Mouse (Mus musculus) heart, embryonic 14.5 days (tissue): ENCODE measurements around the gene AC141477.1. TPM values are rescaled to one million over a fixed set of nuclear protein-coding genes. Genes with fewer than 3 reads are reported as not detected.

Experiments used
- ATAC-seq: fragments of 200-750 bp; cut with Nextera tagmentation; 2 replicates; pipeline ENCODE4 v1.8.0; 2017; ENCODE audit warnings: low read depth, moderate TSS enrichment; ENCODE audit not compliant: insufficient number of reproducible peaks, insufficient read depth, low FRiP score
- H3K27ac ChIP-seq, 2 experiments: fragments of 200-500 bp in 1 of 2; fragments of 300-500 bp in 1 of 2; sonication (generic) in 1 of 2; replicated peaks in 1 of 2; 2 replicates each; pipeline ENCODE4 v1.5.1; 2012 to 2014; ENCODE audit warnings: low read depth in 2 of 2, low read length in 2 of 2, control low read depth in 1 of 2, mild to moderate bottlenecking in 1 of 2, mixed read lengths in 1 of 2; ENCODE audit not compliant: control insufficient read depth in 1 of 2, insufficient read depth in 1 of 2
- H3K27me3 ChIP-seq: fragments of 300-500 bp; sonication (generic); 2 replicates; pipeline ENCODE4 v1.6.1; 2014; ENCODE audit warnings: mild to moderate bottlenecking, low read length, control low read depth; ENCODE audit not compliant: control insufficient read depth, insufficient read depth
- H3K36me3 ChIP-seq: fragments of 300-500 bp; sonication (generic); 2 replicates; pipeline ENCODE4 v1.6.1; 2014; ENCODE audit warnings: mild to moderate bottlenecking, control low read depth, low read length, mixed read lengths; ENCODE audit not compliant: control insufficient read depth, insufficient read depth
- H3K4me1 ChIP-seq, 2 experiments: fragments of 200-500 bp in 1 of 2; fragments of 300-500 bp in 1 of 2; sonication (generic) in 1 of 2; 2 replicates each; pipeline ENCODE4 v1.6.1; 2012 to 2014; ENCODE audit warnings: low read length in 2 of 2, control low read depth in 1 of 2, mixed read lengths in 1 of 2; ENCODE audit not compliant: control insufficient read depth in 2 of 2, insufficient read depth in 2 of 2
- H3K4me2 ChIP-seq: fragments of 300-500 bp; sonication (generic); 2 replicates; pipeline ENCODE4 v1.6.1; 2014; ENCODE audit warnings: mild to moderate bottlenecking, low read length
- H3K4me3 ChIP-seq, 2 experiments: fragments of 200-500 bp in 1 of 2; fragments of 300-500 bp in 1 of 2; sonication (generic) in 1 of 2; 2 replicates each; pipeline ENCODE4 v1.5.1; 2012 to 2014; ENCODE audit warnings: low read length in 2 of 2, mild to moderate bottlenecking in 2 of 2, control low read depth in 1 of 2, low read depth in 1 of 2, moderate library complexity in 1 of 2; ENCODE audit not compliant: control insufficient read depth in 1 of 2, insufficient read depth in 1 of 2
- H3K9ac ChIP-seq: fragments of 300-500 bp; sonication (generic); 2 replicates; pipeline ENCODE4 v1.6.1; 2014; ENCODE audit warnings: mild to moderate bottlenecking, low read length
- H3K9me3 ChIP-seq: fragments of 300-500 bp; sonication (generic); 2 replicates; pipeline ENCODE4 v1.6.1; 2016; ENCODE audit warnings: low read length, control low read depth; ENCODE audit not compliant: control insufficient read depth
- WGBS: fragments of 180-500 bp; shearing (Covaris S2); extraction: QIAGEN DNeasy Blood & Tissue Kit; methylation state at CpG from one replicate; pipeline ENCODE4 v1.1.7; 2014; 5-methylcytosine and 5-hydroxymethylcytosine counted together
- polyA plus RNA-seq: library from polyadenylated mRNA; unstranded; fragments of >200 nt; fragmentation: Nextera tagmentation; extraction: Ambion mirVana; gene quantifications from 2 replicates; pipeline ENCODE4 v1.2.1, GENCODE M21; 2014

AC141477.1 gene
- polyA plus RNA-seq, 1 experiment from 2014 or later, result not detected

DNA sequence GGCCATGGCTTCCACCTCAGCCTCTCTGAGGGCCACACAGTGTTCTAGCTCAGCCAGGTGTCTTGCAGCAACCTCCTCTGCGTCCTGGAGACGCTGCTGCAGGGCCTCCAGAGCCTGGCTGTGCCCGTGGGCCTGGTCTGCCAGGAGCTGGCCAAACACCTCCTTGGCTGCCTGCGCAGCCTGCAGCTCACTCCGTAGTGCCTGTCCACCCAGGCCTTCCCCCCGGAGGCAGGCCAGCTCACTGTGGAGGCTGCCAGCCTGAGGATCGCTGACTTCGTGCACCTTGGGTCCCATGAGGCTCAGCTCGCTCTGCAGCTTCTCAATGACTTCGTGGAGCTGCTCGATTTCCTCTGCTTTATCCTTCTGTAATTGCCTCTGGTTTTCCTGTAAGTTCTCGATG, 47.6 kb downstream of the AC141477.1 start:
- peaks cover 86% of the 10 kb centered on the region for H3K36me3 ChIP-seq
- H3K27me3 ChIP-seq, result no peaks in the 10 kb centered on the region
- ATAC-seq, result no peak
- no peak overlapping the region for H3K27ac ChIP-seq
- no peak overlapping the region for H3K4me2 ChIP-seq
- H3K9ac ChIP-seq, result no peak overlapping the region
- H3K9me3 ChIP-seq, result 0 out of 2 replicates have a peak, but pooled peaks cover 3% of the 10 kb centered on the region
- H3K4me3 ChIP-seq, result no peak overlapping the region
- 95% methylated on average over 12 of the region's 12 CpGs for WGBS
- H3K4me1 ChIP-seq, result no peaks in the 10 kb centered on the region

DNA sequence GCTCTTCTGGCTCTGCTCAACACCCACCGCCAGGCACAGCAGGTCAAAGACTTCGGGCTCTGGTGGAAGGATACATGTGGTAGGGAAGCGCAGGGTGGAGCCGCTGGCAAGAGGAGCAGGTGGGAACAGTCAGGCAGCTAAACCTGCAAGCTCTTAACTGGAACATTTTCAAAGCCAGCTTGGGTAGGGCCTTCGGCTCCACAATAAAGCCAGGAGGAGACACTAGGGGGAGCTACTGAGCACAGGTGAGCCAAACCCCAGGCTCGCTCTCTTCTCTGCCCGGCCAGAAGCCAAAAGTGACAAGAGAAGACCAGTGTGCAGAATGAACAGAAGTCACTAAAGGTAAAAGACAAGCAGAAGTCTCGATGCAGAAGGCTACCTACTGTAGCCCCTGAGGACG, 48.5 kb downstream of the AC141477.1 start:
- Histone ChIP-seq H3K36me3 (peaks cover 84% of the 10 kb centered on the region), H3K4me1 (no peaks in the 10 kb centered on the region)
- WGBS, result 87% methylated on average over 9 of the region's 9 CpGs

GRCm38 (mm10) chr10:76391166-76391565, 49.1 kb downstream of the AC141477.1 start:
- no peak overlapping the region for H3K27ac ChIP-seq
- no peaks in the 10 kb centered on the region for H3K4me1 ChIP-seq
- 97% methylated on average over 9 of the region's 9 CpGs for WGBS
- peaks cover 85% of the 10 kb centered on the region for H3K36me3 ChIP-seq
- no peak for ATAC-seq
- H3K4me2 ChIP-seq, result no peak overlapping the region
- H3K27me3 ChIP-seq, result no peaks in the 10 kb centered on the region
- H3K9me3 ChIP-seq, result 0 out of 2 replicates have a peak, but pooled peaks cover 3% of the 10 kb centered on the region
- no peak overlapping the region for H3K4me3 ChIP-seq
- H3K9ac ChIP-seq, result no peak overlapping the region

More for the DNA sequence above, 48.5 kb downstream of the AC141477.1 start:
- Histone ChIP-seq H3K9ac (no peak overlapping the region), H3K27ac (no peak overlapping the region), H3K4me2 (no peak overlapping the region), H3K27me3 (no peaks in the 10 kb centered on the region), H3K9me3 (0 out of 2 replicates have a peak, but pooled peaks cover 3% of the 10 kb centered on the region), H3K4me3 (no peak overlapping the region)
- ATAC-seq, result no peak

Other genes with a start within 250 kb of the AC141477.1 start
- 57.7 and 58.6 TPM in 2 replicates for gene Prmt2, start 202.6 kb downstream of the AC141477.1 start, polyA plus RNA-seq
- 0.80 and 1.1 TPM in 2 replicates for gene S100b, start 186.6 kb downstream of the AC141477.1 start, polyA plus RNA-seq
- gene Dip2a, start 95.2 kb downstream of the AC141477.1 start, polyA plus RNA-seq, result 5.6 and 6.3 TPM in 2 replicates
- 11.8 and 13.1 TPM in 2 replicates for gene Pcnt, start 2.3 kb upstream of the AC141477.1 start, polyA plus RNA-seq
- gene 2610028H24Rik, start 8.6 kb upstream of the AC141477.1 start, polyA plus RNA-seq, result not detected in 2 replicates
- gene Mcm3ap, start 28.5 kb upstream of the AC141477.1 start, polyA plus RNA-seq, result 41.3 and 46.8 TPM in 2 replicates
- gene Ybey, start 28.7 kb upstream of the AC141477.1 start, polyA plus RNA-seq, result 3.7 and 5.0 TPM in 2 replicates
- 5.3 and 11.6 TPM in 2 replicates for gene Lss, start 91.1 kb upstream of the AC141477.1 start, polyA plus RNA-seq
- gene Spatc1l, start 121.8 kb upstream of the AC141477.1 start, polyA plus RNA-seq, result not detected in 2 replicates
- gene Ftcd, start 135.2 kb upstream of the AC141477.1 start, polyA plus RNA-seq, result 2.4 and 3.1 TPM in 2 replicates
- gene Col6a2, start 183.2 kb upstream of the AC141477.1 start, polyA plus RNA-seq, result 39.7 and 44.7 TPM in 2 replicates